Mouse (Mus musculus): ENCODE measurements at regions not wholly inside any gene's neighbourhood (a gene's known extent, or its start where the extent isn't known, plus 50 kb on each side); places are given as distances from the start of the nearest gene placed in this dataset.

GRCm38 (mm10) chr17:64957495-64957894, 121.6 kb upstream of the 4930583I09Rik start:
- no peaks in the 10 kb centered on the region for H3K27me3 ChIP-seq (ENCODE audit: control insufficient read depth, insufficient read depth, low read length)
- H3K36me3 ChIP-seq (ENCODE audit: control insufficient read depth, insufficient read depth, low read length): no peaks in the 10 kb centered on the region
- no peak for ATAC-seq (ENCODE audit: insufficient number of reproducible peaks, insufficient read depth, low FRiP score, low read depth)
- H3K9me3 ChIP-seq (ENCODE audit: control insufficient read depth, low read length): no peaks in the 10 kb centered on the region
- no peak overlapping the region for H3K4me2 ChIP-seq (ENCODE audit: low read length)
- no peak overlapping the region for H3K27ac ChIP-seq (replicated peaks in 1 of 2; ENCODE audit: control insufficient read depth in 1 of 2, insufficient read depth in 1 of 2, low read depth in 2 of 2, low read length in 2 of 2)
- WGBS: 75% methylated on average over 9 of the region's 9 CpGs
- H3K9ac ChIP-seq (ENCODE audit: low read length): no peak overlapping the region
- no peak overlapping the region for H3K4me3 ChIP-seq (ENCODE audit: control insufficient read depth in 1 of 2, insufficient read depth in 1 of 2, low read depth in 1 of 2, low read length in 2 of 2)
- peaks cover 2 to 5% of the 10 kb centered on the region in 2 experiments; a peak in 1 of 4 replicates for H3K4me1 ChIP-seq (ENCODE audit: control insufficient read depth in 2 of 2, insufficient read depth in 2 of 2, low read length in 2 of 2)

GRCm38 (mm10) chr17:64956506-64956905, 120.6 kb upstream of the 4930583I09Rik start:
- H3K27me3 ChIP-seq (ENCODE audit: control insufficient read depth, insufficient read depth, low read length): no peaks in the 10 kb centered on the region
- 44% methylated on average over 7 of the region's 7 CpGs for WGBS
- no peak overlapping the region for H3K4me2 ChIP-seq (ENCODE audit: low read length)
- H3K27ac ChIP-seq (replicated peaks in 1 of 2; ENCODE audit: control insufficient read depth in 1 of 2, insufficient read depth in 1 of 2, low read depth in 2 of 2, low read length in 2 of 2): no peak overlapping the region
- ATAC-seq (ENCODE audit: insufficient number of reproducible peaks, insufficient read depth, low FRiP score, low read depth): no peak
- no peaks in the 10 kb centered on the region for H3K36me3 ChIP-seq (ENCODE audit: control insufficient read depth, insufficient read depth, low read length)
- no peak overlapping the region for H3K4me3 ChIP-seq (ENCODE audit: control insufficient read depth in 1 of 2, insufficient read depth in 1 of 2, low read depth in 1 of 2, low read length in 2 of 2)
- no peak overlapping the region for H3K9ac ChIP-seq (ENCODE audit: low read length)
- peaks cover 2 to 5% of the 10 kb centered on the region in 2 experiments; a peak in 1 of 4 replicates for H3K4me1 ChIP-seq (ENCODE audit: control insufficient read depth in 2 of 2, insufficient read depth in 2 of 2, low read length in 2 of 2)
- no peaks in the 10 kb centered on the region for H3K9me3 ChIP-seq (ENCODE audit: control insufficient read depth, low read length)

- WGBS: 88% methylated on average over 7 of the region's 7 CpGs
- Histone ChIP-seq H3K27me3 (ENCODE audit: control insufficient read depth, insufficient read depth, low read length) (no peaks in the 10 kb centered on the region), H3K4me1 (ENCODE audit: control insufficient read depth in 2 of 2, insufficient read depth in 2 of 2, low read length in 2 of 2) (peaks cover 2 to 5% of the 10 kb centered on the region in 2 experiments; a peak in 1 of 4 replicates), H3K9me3 (ENCODE audit: control insufficient read depth, low read length) (no peaks in the 10 kb centered on the region), H3K4me2 (ENCODE audit: low read length) (no peak overlapping the region), H3K36me3 (ENCODE audit: control insufficient read depth, insufficient read depth, low read length) (no peaks in the 10 kb centered on the region), H3K4me3 (ENCODE audit: control insufficient read depth in 1 of 2, insufficient read depth in 1 of 2, low read depth in 1 of 2, low read length in 2 of 2) (no peak overlapping the region), H3K9ac (ENCODE audit: low read length) (no peak overlapping the region), H3K27ac (replicated peaks in 1 of 2; ENCODE audit: control insufficient read depth in 1 of 2, insufficient read depth in 1 of 2, low read depth in 2 of 2, low read length in 2 of 2) (no peak overlapping the region)
- no peak for ATAC-seq (ENCODE audit: insufficient number of reproducible peaks, insufficient read depth, low FRiP score, low read depth)
Observed at GRCm38 (mm10) chr17:64953275-64953674, 117.4 kb upstream of the 4930583I09Rik start.

- no peak overlapping the region for H3K27ac ChIP-seq (replicated peaks in 1 of 2; ENCODE audit: control insufficient read depth in 1 of 2, insufficient read depth in 1 of 2, low read depth in 2 of 2, low read length in 2 of 2)
- no peaks in the 10 kb centered on the region for H3K9me3 ChIP-seq (ENCODE audit: control insufficient read depth, low read length)
- peaks cover 2% of the 10 kb centered on the region in 2 experiments; a peak in 1 of 4 replicates for H3K4me1 ChIP-seq (ENCODE audit: control insufficient read depth in 2 of 2, insufficient read depth in 2 of 2, low read length in 2 of 2)
- H3K36me3 ChIP-seq (ENCODE audit: control insufficient read depth, insufficient read depth, low read length): no peaks in the 10 kb centered on the region
- no peaks in the 10 kb centered on the region for H3K27me3 ChIP-seq (ENCODE audit: control insufficient read depth, insufficient read depth, low read length)
- no peak overlapping the region for H3K4me3 ChIP-seq (ENCODE audit: control insufficient read depth in 1 of 2, insufficient read depth in 1 of 2, low read depth in 1 of 2, low read length in 2 of 2)
- H3K4me2 ChIP-seq (ENCODE audit: low read length): no peak overlapping the region
- WGBS: 67% methylated on average over 1 of the region's 1 CpGs
- H3K9ac ChIP-seq (ENCODE audit: low read length): no peak overlapping the region
- no peak for ATAC-seq (ENCODE audit: insufficient number of reproducible peaks, insufficient read depth, low FRiP score, low read depth)
Observed at GRCm38 (mm10) chr17:64951625-64951940, 115.7 kb upstream of the 4930583I09Rik start.

- H3K4me3 ChIP-seq (ENCODE audit: control insufficient read depth in 1 of 2, insufficient read depth in 1 of 2, low read depth in 1 of 2, low read length in 2 of 2): no peak overlapping the region
- no peaks in the 10 kb centered on the region for H3K36me3 ChIP-seq (ENCODE audit: control insufficient read depth, insufficient read depth, low read length)
- no peak overlapping the region for H3K9ac ChIP-seq (ENCODE audit: low read length)
- H3K27me3 ChIP-seq (ENCODE audit: control insufficient read depth, insufficient read depth, low read length): no peaks in the 10 kb centered on the region
- no peak overlapping the region for H3K4me2 ChIP-seq (ENCODE audit: low read length)
- no peaks in the 10 kb centered on the region; a peak in 1 of 4 replicates for H3K4me1 ChIP-seq (ENCODE audit: control insufficient read depth in 2 of 2, insufficient read depth in 2 of 2, low read length in 2 of 2)
- no peaks in the 10 kb centered on the region for H3K9me3 ChIP-seq (ENCODE audit: control insufficient read depth, low read length)
- no peak overlapping the region for H3K27ac ChIP-seq (replicated peaks in 1 of 2; ENCODE audit: control insufficient read depth in 1 of 2, insufficient read depth in 1 of 2, low read depth in 2 of 2, low read length in 2 of 2)
- no peak for ATAC-seq (ENCODE audit: insufficient number of reproducible peaks, insufficient read depth, low FRiP score, low read depth)
- WGBS: 73% methylated on average over 6 of the region's 6 CpGs
Observed at GRCm38 (mm10) chr17:64950802-64951624, 115.1 kb upstream of the 4930583I09Rik start.

- no peaks in the 10 kb centered on the region for H3K4me1 ChIP-seq (ENCODE audit: control insufficient read depth in 2 of 2, insufficient read depth in 2 of 2, low read length in 2 of 2)
- no peaks in the 10 kb centered on the region for H3K36me3 ChIP-seq (ENCODE audit: control insufficient read depth, insufficient read depth, low read length)
- H3K27me3 ChIP-seq (ENCODE audit: control insufficient read depth, insufficient read depth, low read length): no peaks in the 10 kb centered on the region
- WGBS: 80% methylated on average over 2 of the region's 2 CpGs
- no peak overlapping the region for H3K9ac ChIP-seq (ENCODE audit: low read length)
- no peak for ATAC-seq (ENCODE audit: insufficient number of reproducible peaks, insufficient read depth, low FRiP score, low read depth)
- no peak overlapping the region for H3K4me2 ChIP-seq (ENCODE audit: low read length)
- H3K4me3 ChIP-seq (ENCODE audit: control insufficient read depth in 1 of 2, insufficient read depth in 1 of 2, low read depth in 1 of 2, low read length in 2 of 2): no peak overlapping the region
- H3K9me3 ChIP-seq (ENCODE audit: control insufficient read depth, low read length): no peaks in the 10 kb centered on the region
- no peak overlapping the region for H3K27ac ChIP-seq (replicated peaks in 1 of 2; ENCODE audit: control insufficient read depth in 1 of 2, insufficient read depth in 1 of 2, low read depth in 2 of 2, low read length in 2 of 2)
Observed at GRCm38 (mm10) chr17:64943213-64943612, 107.3 kb upstream of the 4930583I09Rik start.

- H3K4me2 ChIP-seq (ENCODE audit: low read length): no peak overlapping the region
- 92% methylated on average over 6 of the region's 6 CpGs for WGBS
- no peak overlapping the region for H3K27ac ChIP-seq (replicated peaks in 1 of 2; ENCODE audit: control insufficient read depth in 1 of 2, insufficient read depth in 1 of 2, low read depth in 2 of 2, low read length in 2 of 2)
- no peaks in the 10 kb centered on the region for H3K36me3 ChIP-seq (ENCODE audit: control insufficient read depth, insufficient read depth, low read length)
- H3K4me1 ChIP-seq (ENCODE audit: control insufficient read depth in 2 of 2, insufficient read depth in 2 of 2, low read length in 2 of 2): peaks cover 0 to 6% of the 10 kb centered on the region in 2 experiments; a peak in 2 of 4 replicates
- no peaks in the 10 kb centered on the region for H3K27me3 ChIP-seq (ENCODE audit: control insufficient read depth, insufficient read depth, low read length)
- no peak overlapping the region for H3K9ac ChIP-seq (ENCODE audit: low read length)
- no peak for ATAC-seq (ENCODE audit: insufficient number of reproducible peaks, insufficient read depth, low FRiP score, low read depth)
- H3K9me3 ChIP-seq (ENCODE audit: control insufficient read depth, low read length): no peaks in the 10 kb centered on the region
- no peak overlapping the region for H3K4me3 ChIP-seq (ENCODE audit: control insufficient read depth in 1 of 2, insufficient read depth in 1 of 2, low read depth in 1 of 2, low read length in 2 of 2)
Observed at GRCm38 (mm10) chr17:64941555-64941954, 105.7 kb upstream of the 4930583I09Rik start.

- no peaks in the 10 kb centered on the region for H3K9me3 ChIP-seq (ENCODE audit: control insufficient read depth, low read length)
- peaks cover 0 to 6% of the 10 kb centered on the region in 2 experiments; a peak in 3 of 4 replicates for H3K4me1 ChIP-seq (ENCODE audit: control insufficient read depth in 2 of 2, insufficient read depth in 2 of 2, low read length in 2 of 2)
- H3K9ac ChIP-seq (ENCODE audit: low read length): no peak overlapping the region
- no peaks in the 10 kb centered on the region for H3K36me3 ChIP-seq (ENCODE audit: control insufficient read depth, insufficient read depth, low read length)
- no peaks in the 10 kb centered on the region for H3K27me3 ChIP-seq (ENCODE audit: control insufficient read depth, insufficient read depth, low read length)
- H3K4me3 ChIP-seq (ENCODE audit: control insufficient read depth in 1 of 2, insufficient read depth in 1 of 2, low read depth in 1 of 2, low read length in 2 of 2): no peak overlapping the region
- no peak overlapping the region for H3K27ac ChIP-seq (replicated peaks in 1 of 2; ENCODE audit: control insufficient read depth in 1 of 2, insufficient read depth in 1 of 2, low read depth in 2 of 2, low read length in 2 of 2)
- no peak overlapping the region for H3K4me2 ChIP-seq (ENCODE audit: low read length)
- ATAC-seq (ENCODE audit: insufficient number of reproducible peaks, insufficient read depth, low FRiP score, low read depth): no peak
- WGBS: 76% methylated on average over 4 of the region's 4 CpGs
Observed at GRCm38 (mm10) chr17:64935683-64936082, 99.8 kb upstream of the 4930583I09Rik start.
